Mouse (Mus musculus) embryonic facial prominence, embryonic 15.5 days (tissue): ENCODE data around the gene Tldc2. TPM values are rescaled to one million over a fixed set of nuclear protein-coding genes. Genes with fewer than 3 reads are reported as not detected.

Experiments
- ATAC-seq: fragments of 200-750 bp; cut with Nextera tagmentation; 2 replicates; pipeline ENCODE4 v1.8.0; 2017; ENCODE audit warnings: low read depth, moderate TSS enrichment; ENCODE audit not compliant: insufficient number of reproducible peaks, low FRiP score, low TSS enrichment
- H3K27ac ChIP-seq: fragments of 300-500 bp; sonication (generic); replicated peaks from 2 replicates; pipeline ENCODE4 v1.5.1; 2015; ENCODE audit warnings: mild to moderate bottlenecking, inconsistent platforms
- H3K27me3 ChIP-seq: fragments of 300-500 bp; sonication (generic); 2 replicates; pipeline ENCODE4 v1.6.1; 2015; ENCODE audit warnings: inconsistent platforms
- H3K36me3 ChIP-seq: fragments of 300-500 bp; sonication (generic); 2 replicates; pipeline ENCODE4 v1.6.1; 2015; ENCODE audit warnings: mild to moderate bottlenecking, inconsistent platforms
- H3K4me1 ChIP-seq: fragments of 300-500 bp; sonication (generic); 2 replicates; pipeline ENCODE4 v1.6.1; 2015; ENCODE audit warnings: inconsistent platforms
- H3K4me2 ChIP-seq: fragments of 300-500 bp; sonication (generic); replicated peaks from 2 replicates; pipeline ENCODE4 v1.6.1; 2015; ENCODE audit warnings: mild to moderate bottlenecking, inconsistent platforms
- H3K4me3 ChIP-seq: fragments of 300-500 bp; sonication (generic); replicated peaks from 2 replicates; pipeline ENCODE4 v1.5.1; 2015; ENCODE audit warnings: mild to moderate bottlenecking, inconsistent platforms
- H3K9ac ChIP-seq: fragments of 300-500 bp; sonication (generic); 2 replicates; pipeline ENCODE4 v1.6.1; 2015; ENCODE audit warnings: inconsistent platforms
- H3K9me3 ChIP-seq: fragments of 300-500 bp; sonication (generic); replicated peaks from 2 replicates; pipeline ENCODE4 v1.6.1; 2016; ENCODE audit warnings: inconsistent platforms
- WGBS: fragments of 180-500 bp; shearing (Covaris S2); methylation state at CpG from one replicate; pipeline ENCODE4 v1.1.7; 2015; 5-methylcytosine and 5-hydroxymethylcytosine counted together
- polyA plus RNA-seq: library from polyadenylated mRNA; unstranded; fragments of >200 nt; fragmentation: Nextera tagmentation; extraction: Ambion mirVana; gene quantifications from 2 replicates; pipeline ENCODE4 v1.2.1, GENCODE M21; 2015

Tldc2 gene
- polyA plus RNA-seq, 1 experiment from 2014 or later = not detected

DNA sequence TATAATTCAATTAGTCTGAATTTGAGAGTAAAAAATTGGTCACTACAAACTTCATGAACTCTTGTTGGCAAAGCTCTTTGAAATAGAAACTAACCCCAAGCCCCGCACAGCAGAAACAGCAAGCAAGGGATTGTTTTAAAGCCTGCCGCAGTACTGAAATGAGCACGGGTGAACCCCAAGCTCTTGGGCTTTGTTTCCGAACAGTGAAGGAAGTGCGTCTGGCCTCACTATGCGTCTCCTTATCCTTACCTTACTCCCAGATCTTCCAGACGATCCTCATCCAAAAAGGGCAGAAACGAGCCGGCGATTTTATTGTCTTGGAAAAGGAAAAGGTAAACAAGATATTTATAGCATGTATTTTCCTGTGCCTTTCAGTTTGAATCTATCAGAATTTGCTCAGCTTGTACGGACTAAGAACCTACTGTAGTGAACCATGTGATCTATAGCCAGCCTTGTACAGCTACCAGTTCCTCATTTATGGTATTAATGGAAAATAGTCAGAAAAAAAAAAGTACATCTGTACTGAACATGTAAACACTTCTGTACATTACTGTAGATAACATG lies 42.8 kb downstream of the Tldc2 start:
- no peak for ATAC-seq
- Histone ChIP-seq H3K9ac (no peak overlapping the region), H3K4me1 (peaks cover 10% of the 10 kb centered on the region), H3K27me3 (no peaks in the 10 kb centered on the region), H3K27ac (no peak overlapping the region), H3K4me2 (no peak overlapping the region), H3K36me3 (peaks cover 17% of the 10 kb centered on the region), H3K9me3 (no peaks in the 10 kb centered on the region), H3K4me3 (no peak overlapping the region)
- 71% methylated on average over 11 of the region's 11 CpGs for WGBS

DNA sequence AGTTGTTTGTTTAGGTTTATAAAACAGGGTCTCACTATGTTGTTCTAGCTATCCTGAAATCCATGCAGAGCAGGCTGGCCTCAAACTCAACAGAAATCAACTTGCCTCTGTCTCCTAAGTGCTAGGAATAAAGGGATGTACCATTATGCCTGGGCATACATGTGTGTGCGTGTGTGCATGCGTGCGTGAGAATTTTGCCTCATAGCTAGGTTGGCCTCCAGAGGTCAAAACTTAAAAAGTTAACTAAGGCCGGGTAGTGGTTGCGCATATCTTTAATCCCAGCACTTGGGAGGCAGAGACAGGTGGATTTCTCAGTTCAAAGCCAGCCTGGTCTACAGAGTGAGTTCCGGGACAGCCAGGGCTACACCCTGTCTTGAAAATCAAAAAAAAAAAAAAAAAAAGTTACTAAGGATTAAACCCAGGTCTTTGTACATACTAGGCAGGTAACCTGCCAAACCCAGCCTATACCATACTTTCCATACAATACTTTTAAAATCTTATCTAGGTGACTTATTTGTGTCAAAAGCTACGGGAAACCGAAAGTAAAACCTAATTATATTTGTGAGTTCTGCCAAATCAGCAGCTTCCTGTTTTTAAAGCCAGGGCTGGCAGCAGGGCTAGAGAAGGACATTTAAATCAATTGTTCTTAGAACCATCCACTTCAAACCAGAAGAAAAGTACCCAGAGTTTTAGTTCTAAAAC lies 44.1 kb downstream of the Tldc2 start:
- H3K4me1 ChIP-seq = peaks cover 10% of the 10 kb centered on the region
- no peak for ATAC-seq
- H3K4me3 ChIP-seq = no peak overlapping the region
- no peak overlapping the region for H3K9ac ChIP-seq
- no peak overlapping the region for H3K27ac ChIP-seq
- peaks cover 8% of the 10 kb centered on the region for H3K36me3 ChIP-seq
- H3K4me2 ChIP-seq = no peak overlapping the region
- WGBS = 78% methylated on average over 8 of the region's 8 CpGs
- H3K27me3 ChIP-seq = no peaks in the 10 kb centered on the region
- no peaks in the 10 kb centered on the region for H3K9me3 ChIP-seq

DNA sequence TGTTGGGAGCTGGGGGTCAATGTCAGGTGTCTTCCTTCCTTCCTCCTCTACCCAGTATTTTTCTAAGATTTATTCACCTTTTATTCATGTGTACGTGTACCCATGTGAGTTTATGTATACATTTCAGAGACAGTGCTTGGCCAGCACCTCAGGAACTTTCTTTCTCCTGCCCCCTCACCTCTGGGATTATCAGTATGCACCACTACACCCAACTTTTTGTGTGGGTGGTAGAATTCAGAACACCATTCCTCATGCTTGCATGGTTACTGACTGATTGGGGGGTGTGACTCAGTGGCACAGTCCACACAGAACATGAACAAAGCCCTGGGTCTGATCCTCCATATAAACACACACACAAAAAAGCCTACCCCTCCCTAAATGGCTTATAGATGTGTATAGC lies 45.2 kb downstream of the Tldc2 start:
- no peaks in the 10 kb centered on the region for H3K27me3 ChIP-seq
- H3K4me3 ChIP-seq = no peak overlapping the region
- H3K27ac ChIP-seq = no peak overlapping the region
- no peak overlapping the region for H3K9ac ChIP-seq
- H3K9me3 ChIP-seq = no peaks in the 10 kb centered on the region
- H3K36me3 ChIP-seq = peaks cover 3% of the 10 kb centered on the region; the same call in 1 of the 2 replicates
- ATAC-seq = no peak
- no peak overlapping the region for H3K4me2 ChIP-seq
- WGBS = 90% methylated on average over 1 of the region's 1 CpGs
- peaks cover 10% of the 10 kb centered on the region for H3K4me1 ChIP-seq

DNA sequence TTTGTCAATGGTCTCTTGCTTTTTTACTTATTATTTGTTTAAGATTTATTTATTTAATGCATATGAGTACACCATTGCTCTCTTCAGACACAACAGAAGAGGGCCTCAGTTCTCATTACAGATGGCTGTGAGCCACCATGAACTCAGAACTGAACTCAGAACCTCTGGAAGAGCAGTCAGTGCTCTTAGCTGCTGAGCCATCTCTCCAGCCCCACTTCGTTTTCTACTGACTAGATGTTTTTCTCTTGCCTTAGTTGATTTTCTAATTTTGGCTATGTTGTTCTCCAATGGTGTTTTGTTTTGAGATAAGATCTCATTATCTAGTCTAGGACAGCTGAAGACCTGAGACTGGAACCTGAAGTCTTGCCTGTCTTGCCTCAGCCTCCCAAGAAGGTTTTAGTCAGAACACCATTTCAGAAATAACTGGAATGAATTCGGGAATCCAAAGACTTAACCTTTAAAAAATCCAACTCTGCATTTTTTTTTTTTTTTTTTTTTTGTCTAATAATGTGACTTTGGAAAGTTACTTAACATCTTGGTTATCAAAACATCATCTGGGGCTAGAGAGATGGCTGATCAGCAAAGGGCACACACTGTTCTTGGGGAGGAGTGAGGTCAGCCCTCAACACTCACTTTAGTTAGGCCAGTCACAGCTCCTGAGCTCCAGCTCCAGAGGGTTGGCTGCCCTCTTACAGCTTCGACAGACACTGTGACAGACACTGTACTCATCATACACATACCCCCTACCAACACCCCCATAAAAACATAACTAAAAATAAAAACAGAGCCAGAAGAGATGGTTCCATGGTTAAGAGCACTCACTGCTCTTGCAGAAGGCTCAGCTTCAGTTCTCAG lies 46.1 kb downstream of the Tldc2 start:
- no peak overlapping the region for H3K27ac ChIP-seq
- H3K9ac ChIP-seq = no peak overlapping the region
- peaks cover 10% of the 10 kb centered on the region for H3K4me1 ChIP-seq
- ATAC-seq = no peak
- no peak overlapping the region for H3K4me3 ChIP-seq
- WGBS = 71% methylated on average over 3 of the region's 3 CpGs
- H3K4me2 ChIP-seq = no peak overlapping the region
- H3K27me3 ChIP-seq = no peaks in the 10 kb centered on the region
- H3K36me3 ChIP-seq = peaks cover 3% of the 10 kb centered on the region; the same call in 1 of the 2 replicates
- H3K9me3 ChIP-seq = no peaks in the 10 kb centered on the region

DNA sequence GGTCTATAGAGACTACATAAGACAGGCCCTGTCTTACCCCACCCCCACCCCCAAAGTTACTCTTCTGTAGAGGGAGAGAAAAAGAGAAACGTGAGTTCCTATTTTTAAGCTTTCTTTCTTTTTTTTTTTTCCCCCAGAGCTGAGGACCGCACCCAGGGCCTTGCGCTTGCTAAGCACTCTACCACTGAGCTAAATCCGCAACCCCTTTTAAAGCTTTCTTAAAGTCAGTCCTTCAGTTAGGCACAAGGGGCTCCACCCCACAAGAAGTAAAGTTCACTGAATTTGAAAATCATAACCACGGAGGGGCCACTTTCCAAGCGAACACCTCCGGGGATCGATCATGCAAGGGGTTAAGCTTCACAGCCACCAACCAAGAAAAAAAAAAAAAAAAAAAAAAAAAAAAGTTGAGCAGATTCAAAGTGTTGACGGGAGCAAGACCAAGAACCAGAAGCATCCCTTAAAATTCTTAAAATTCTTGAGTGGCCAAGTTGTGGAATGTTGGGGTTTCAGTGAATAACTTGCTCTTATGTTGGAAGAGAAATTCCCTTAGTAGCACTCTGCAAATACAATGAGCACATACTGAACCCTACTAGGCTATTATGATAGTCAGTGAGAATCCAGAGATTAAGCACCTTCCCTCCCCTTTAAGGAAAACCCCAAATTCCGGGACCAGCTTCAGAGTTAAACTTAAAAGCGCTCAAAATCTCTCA lies 47.1 kb downstream of the Tldc2 start:
- Histone ChIP-seq H3K9ac (peak overlapping the region; percentile 68; the same call in 1 of the 2 replicates), H3K4me3 (peak overlapping the region; percentile 74), H3K27me3 (no peaks in the 10 kb centered on the region), H3K4me2 (peak overlapping the region; percentile 87), H3K27ac (peak overlapping the region; percentile 84; the same call in 1 of the 2 replicates), H3K36me3 (no peaks in the 10 kb centered on the region), H3K4me1 (peaks cover 10% of the 10 kb centered on the region), H3K9me3 (no peaks in the 10 kb centered on the region)
- ATAC-seq = no peak
- WGBS = 9% methylated on average over 11 of the region's 11 CpGs

DNA sequence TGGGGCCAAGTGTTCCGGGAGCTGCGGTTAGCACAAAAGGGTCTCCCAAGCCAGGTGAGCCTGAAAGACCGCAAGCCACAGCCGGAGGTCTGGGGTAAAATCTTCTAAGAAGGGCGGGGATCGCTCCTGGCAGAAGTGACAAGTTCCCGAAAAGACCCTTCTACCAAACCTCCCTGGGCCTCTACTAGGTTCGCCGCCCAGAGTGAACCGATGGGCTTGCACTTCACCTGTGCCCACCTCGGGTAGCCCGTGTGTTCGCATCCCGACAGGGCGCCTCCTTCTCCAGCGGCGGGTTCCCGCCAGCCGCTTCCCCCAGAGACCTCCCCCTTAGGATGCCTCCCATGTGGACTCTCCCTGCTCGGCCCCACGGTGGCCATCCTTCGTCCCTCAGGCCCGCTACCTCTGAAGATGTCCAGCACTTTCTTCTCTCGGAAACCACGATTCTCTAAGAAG lies 47.6 kb downstream of the Tldc2 start:
- ATAC-seq = no peak
- WGBS = under 1% methylated on average over 25 of the region's 25 CpGs
- Histone ChIP-seq H3K9me3 (no peaks in the 10 kb centered on the region), H3K4me2 (peak overlapping the region; percentile 87), H3K9ac (peak overlapping the region; percentile 68), H3K27me3 (no peaks in the 10 kb centered on the region), H3K4me1 (peaks cover 10% of the 10 kb centered on the region), H3K27ac (peak overlapping the region; percentile 84), H3K36me3 (no peaks in the 10 kb centered on the region), H3K4me3 (peak overlapping the region; percentile 74)

DNA sequence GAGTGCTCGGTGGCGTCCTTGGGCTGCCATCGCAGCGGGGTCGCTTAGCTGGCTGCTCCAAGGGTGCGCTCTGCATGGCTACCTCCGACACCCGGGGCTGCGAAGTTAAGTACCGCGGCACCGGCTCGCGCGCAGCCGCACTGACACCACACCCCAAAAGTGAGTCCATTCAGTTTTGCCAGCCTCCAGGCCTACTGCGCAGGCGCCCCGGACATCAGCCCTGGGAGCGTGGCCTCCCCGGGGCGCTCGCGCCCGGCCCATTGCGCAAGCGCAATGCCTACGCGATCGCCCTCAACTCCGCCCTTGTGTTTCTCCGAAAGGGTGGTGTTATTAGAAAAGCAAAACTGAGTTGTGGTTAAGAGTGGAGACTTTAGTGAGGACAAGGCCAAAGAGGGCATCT lies 48.2 kb downstream of the Tldc2 start, which contains the start of gene Samhd1:
Samhd1 (minus strand) TSS at position 252 of the 400 bp plus-strand sequence.
- Histone ChIP-seq H3K9me3 (no peaks in the 10 kb centered on the region), H3K4me1 (peaks cover 10% of the 10 kb centered on the region), H3K27me3 (no peaks in the 10 kb centered on the region), H3K4me2 (peak within 1 kb of the TSS; percentile 87), H3K36me3 (no peaks in the 10 kb centered on the region), H3K4me3 (peak within 1 kb of the TSS; percentile 74), H3K27ac (peak within 1 kb of the TSS; percentile 84), H3K9ac (peak within 1 kb of the TSS; percentile 68)
- ATAC-seq = peak; percentile 90
- WGBS = under 1% methylated on average over 32 of the region's 32 CpGs

DNA sequence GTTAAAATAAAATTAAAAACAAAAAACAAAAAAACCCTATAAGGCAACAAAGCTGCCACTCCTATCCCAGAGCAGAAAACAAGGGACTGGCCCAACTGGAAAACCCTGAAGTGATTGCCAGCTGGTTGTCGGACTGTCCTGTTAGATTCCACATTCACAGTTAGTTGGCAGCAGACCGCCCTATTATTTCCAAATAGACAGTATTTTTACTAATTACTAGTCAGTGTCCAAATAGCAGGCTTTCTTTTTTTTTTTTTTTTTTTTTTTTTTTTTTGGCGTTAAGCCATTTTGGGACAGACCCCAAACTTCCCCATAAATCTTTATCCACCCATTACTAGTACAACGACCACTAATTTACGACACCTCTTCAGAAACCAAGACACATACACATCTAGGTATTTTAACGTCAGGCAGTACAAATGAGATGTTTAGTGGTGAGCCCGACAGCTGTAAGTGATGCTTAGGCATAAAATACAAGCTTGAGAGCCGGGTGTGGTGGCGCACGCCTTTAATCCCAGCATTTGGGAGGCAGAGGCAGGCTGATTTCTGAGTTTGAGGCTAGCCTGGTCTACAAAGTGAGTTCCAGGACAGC lies 48.8 kb downstream of the Tldc2 start:
- WGBS = 81% methylated on average over 10 of the region's 10 CpGs

DNA sequence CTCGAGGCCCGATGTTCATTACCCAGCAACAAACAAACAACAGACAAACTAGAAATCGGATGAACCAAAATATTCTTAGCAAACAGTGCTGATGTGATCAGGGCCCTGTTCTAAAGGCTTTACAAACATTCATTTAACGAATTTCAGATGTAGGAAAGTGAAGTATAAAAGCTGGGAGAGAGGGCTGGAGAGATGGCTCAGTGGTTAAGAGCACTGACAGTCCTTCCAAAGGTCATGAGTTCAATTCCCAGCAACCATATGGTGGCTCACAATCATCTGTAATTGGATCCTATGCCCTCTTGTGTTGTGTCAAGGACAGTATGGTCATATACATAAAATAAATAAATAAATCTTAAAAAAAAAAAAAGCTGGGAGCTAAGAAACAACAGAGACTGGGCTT lies 49.3 kb downstream of the Tldc2 start:
- WGBS = 78% methylated on average over 4 of the region's 4 CpGs
- peaks cover 10% of the 10 kb centered on the region for H3K4me1 ChIP-seq
- H3K4me3 ChIP-seq = no peak overlapping the region
- no peaks in the 10 kb centered on the region for H3K9me3 ChIP-seq
- H3K27ac ChIP-seq = no peak overlapping the region
- H3K4me2 ChIP-seq = no peak overlapping the region
- no peak overlapping the region for H3K9ac ChIP-seq
- no peaks in the 10 kb centered on the region for H3K27me3 ChIP-seq
- no peak for ATAC-seq
- no peaks in the 10 kb centered on the region for H3K36me3 ChIP-seq

More for the DNA sequence above, 48.8 kb downstream of the Tldc2 start:
- H3K4me2 ChIP-seq = peak overlapping the region; percentile 87
- peak overlapping the region; percentile 74 for H3K4me3 ChIP-seq
- no peaks in the 10 kb centered on the region for H3K9me3 ChIP-seq
- no peak overlapping the region for H3K9ac ChIP-seq
- peaks cover 10% of the 10 kb centered on the region for H3K4me1 ChIP-seq
- H3K27me3 ChIP-seq = no peaks in the 10 kb centered on the region
- no peak for ATAC-seq
- no peaks in the 10 kb centered on the region for H3K36me3 ChIP-seq
- peak overlapping the region; percentile 84 for H3K27ac ChIP-seq

DNA sequence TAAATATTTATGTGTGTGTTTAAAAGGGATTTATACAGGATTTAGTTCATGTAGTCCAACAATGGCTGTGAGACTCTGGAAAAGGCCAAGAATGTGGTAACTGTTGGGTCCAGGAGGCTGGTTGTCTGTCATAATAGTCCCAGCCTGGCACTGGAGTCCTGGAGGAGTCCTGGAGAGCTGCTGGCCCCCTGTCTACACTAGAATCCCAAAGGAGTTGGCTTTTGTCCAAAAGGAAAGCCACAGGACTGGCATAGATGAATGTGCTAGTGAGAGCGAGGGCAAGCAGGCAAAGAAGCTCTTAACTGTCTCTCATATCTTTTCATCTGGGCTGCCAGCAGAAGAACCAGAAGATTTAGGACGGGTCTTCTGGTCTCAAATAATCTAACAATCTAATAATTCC lies 49.8 kb downstream of the Tldc2 start:
- Histone ChIP-seq H3K9ac (no peak overlapping the region), H3K4me3 (no peak overlapping the region), H3K9me3 (no peaks in the 10 kb centered on the region), H3K27me3 (no peaks in the 10 kb centered on the region), H3K36me3 (no peaks in the 10 kb centered on the region), H3K27ac (peak overlapping the region; percentile 7; the same call in 1 of the 2 replicates), H3K4me2 (no peak overlapping the region), H3K4me1 (peaks cover 10% of the 10 kb centered on the region)
- no peak for ATAC-seq
- 57% methylated on average over 2 of the region's 2 CpGs for WGBS
